Mouse (Mus musculus) gonadal fat pad, adult 2 months (tissue): Measurements from ENCODE around the gene Tepsin. TPM values are rescaled to one million over a fixed set of nuclear protein-coding genes. Genes with fewer than 3 reads are reported as not detected.
A peak's percentile ranks its signal among the peaks of the same experiment; 100 is the strongest.

ENCODE experiments used
- DNase-seq: peaks from one replicate; pipeline ENCODE4 v3.0.0-alpha.2; 2012; ENCODE audit warnings: low read depth
- polyA plus RNA-seq: library from polyadenylated mRNA; depleted of rRNA; stranded (reverse); fragments of >200 nt; gene quantifications from 2 replicates; pipeline ENCODE4 v1.2.3, GENCODE M21; 2012; rRNA removed

Tepsin gene
- 24.4 and 32.5 TPM in 2 replicates for polyA plus RNA-seq

DNA sequence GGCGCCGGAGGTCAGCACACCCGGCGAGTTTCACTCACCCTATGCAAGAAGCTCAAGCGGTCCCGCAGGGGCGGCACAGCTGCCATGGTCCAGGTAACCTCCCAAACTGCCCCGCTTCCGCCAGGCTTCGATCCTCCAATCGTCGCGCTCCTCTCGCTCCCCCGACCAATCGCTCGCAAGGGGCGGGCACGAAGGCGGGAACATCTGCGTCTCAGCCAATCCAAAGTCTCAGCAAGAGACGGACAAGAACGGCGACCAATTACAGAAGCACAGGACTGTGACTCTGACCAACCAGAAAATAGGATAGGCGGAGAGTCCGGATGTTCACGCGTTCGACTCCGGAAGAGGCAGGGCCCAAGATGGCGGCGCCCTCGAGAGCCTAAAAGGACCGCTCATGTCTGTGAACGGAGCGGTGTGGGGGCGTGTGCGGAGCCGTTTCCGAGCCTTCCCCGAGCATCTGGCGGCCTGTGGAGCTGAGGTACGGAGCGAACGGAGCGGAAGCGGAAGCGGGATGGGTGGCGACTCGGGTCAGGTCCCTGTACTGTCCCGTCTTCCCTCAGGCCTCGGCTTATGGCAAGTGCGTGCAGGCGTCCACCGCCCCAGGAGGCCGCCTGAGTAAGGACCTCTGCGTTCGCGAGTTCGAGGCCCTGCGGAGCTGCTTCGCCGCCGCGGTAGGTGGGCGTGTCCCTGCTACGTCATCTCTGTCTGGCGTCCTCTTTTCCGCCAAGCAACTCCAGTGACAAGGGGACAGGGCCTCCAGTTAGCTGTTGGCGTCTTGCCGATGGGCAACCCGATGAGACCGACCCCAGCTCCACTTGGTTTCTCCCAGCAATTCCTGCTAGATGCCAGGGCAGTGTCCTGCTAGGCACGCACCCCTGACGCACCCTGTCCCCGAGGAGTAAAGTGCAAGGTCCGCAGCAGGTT lies at the start of gene Tepsin, which contains the start of gene Ndufaf8:
Tepsin (minus strand) TSS at position 144 of the 924 bp plus-strand sequence.
Ndufaf8 (plus strand) TSS at position 341 of the 924 bp plus-strand sequence.
- peak; percentile 87 for DNase-seq

- DNase-seq: no peak
Observed at GRCm38 (mm10) chr11:120143708-120144497, 45.4 kb upstream of the Tepsin start.

- DNase-seq: no peak
Observed at GRCm38 (mm10) chr11:120142601-120143051, 44.1 kb upstream of the Tepsin start.

DNA sequence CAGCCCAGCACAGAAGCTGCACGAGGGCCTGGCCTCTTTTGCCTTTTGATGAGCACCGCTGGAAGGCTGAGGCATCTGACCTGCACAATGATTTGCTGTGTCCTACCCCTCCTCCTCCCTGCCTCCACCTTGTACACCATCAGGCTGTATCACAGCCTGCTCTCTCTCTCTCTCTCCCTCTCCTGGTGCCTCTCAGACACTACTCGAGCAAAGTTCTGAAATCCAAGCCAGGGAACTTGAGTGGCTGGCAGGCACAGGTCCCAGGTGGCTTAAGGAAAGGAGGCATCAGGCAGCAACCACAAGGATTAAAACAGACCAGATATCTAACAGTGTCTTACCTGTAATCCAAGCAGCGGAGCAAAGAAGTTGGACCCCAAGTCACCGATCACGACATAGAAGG lies 41.7 kb upstream of the Tepsin start:
- no peak for DNase-seq

GRCm38 (mm10) chr11:120139309-120139731 lies 40.8 kb upstream of the Tepsin start:
- no peak for DNase-seq

DNA sequence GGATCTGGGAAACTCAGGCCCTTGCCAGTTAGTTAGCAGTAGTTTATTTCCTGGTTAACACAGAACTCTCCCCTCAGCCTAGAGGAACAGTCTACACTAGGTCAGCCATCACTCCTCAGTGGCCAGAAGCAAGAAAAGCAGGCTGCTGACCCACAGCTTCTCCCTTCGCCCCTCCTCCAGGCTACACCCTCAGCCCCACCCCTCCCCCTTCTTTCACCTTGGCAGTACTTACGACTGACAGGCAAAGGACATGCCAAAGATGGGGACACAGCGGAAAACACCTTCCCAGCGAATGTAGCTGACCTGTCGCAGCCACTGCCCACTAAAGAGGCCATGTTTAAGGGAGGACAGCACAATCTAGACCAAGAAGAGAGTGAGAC lies 39.1 kb upstream of the Tepsin start:
- DNase-seq: no peak

- no peak for DNase-seq
Observed at GRCm38 (mm10) chr11:120136796-120137624, 38.5 kb upstream of the Tepsin start.

DNA sequence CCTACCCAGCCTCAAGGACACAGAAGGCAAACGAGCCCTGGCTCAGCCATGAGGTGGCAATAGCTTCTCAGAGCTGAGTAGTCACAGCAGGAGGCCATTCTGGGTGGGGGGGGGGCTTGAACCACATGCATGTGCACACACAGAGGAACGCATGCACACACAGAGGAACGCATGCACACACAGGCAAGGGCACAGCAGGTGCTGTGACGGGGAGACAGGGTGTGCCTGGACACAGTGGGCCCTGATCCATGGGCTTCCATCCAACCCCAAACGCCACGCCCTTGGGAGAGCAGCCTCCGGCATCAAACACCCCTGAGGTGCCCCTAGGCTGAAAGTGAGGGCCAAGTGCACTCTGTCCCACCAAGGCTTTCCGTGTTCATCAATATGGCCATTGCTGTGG lies 37.7 kb upstream of the Tepsin start:
- no peak for DNase-seq

DNA sequence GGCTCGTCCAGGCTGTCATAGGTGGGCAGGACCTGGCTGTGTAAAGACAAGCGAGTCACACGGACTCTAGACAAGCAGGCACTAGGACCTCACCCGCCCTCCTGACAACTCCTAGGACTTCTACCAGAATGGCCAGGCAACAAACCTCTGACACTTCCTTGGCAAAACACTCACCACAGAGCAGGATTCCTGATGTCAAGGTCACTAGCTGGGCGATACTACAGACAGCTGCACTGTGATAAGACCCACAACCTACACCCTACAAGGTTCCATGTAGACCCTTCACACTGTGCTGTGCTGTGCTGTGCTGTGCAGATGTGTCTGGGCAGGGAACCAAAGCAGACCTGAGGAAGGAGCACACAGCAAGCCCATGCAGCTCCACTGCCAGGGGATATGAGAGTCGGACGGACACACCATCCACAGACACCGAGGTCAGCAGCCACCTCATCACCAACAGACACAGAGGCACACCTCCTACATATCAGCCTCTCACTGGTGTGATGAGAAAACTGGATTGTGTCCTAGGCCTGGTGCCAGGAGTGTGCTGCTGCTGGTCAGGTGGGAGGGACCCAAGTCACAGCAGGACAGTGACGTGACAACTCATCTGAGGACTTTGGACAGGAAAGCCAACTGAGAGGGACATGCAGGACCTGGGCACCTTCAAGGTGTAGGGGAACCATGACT lies 36.5 kb upstream of the Tepsin start:
- DNase-seq: no peak

DNA sequence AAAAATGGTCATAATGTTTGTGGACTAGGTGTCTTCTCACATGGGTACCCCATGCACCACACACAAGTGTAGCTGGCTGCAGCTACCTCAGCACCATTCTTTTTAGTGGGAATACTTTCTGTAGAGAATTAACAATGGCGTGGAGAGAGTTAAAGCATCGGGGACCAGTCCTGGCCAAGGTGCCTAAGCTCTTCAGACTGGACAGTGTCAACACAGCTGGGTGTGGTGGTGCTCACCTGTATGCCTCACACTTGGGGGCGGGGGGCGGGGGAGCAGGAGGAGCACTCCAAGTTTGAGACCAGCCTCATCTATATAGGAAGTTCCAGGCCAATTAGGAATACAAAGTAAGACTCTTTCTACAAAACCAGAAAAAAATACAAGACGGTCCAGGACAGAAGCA lies 35.6 kb upstream of the Tepsin start:
- no peak for DNase-seq

DNA sequence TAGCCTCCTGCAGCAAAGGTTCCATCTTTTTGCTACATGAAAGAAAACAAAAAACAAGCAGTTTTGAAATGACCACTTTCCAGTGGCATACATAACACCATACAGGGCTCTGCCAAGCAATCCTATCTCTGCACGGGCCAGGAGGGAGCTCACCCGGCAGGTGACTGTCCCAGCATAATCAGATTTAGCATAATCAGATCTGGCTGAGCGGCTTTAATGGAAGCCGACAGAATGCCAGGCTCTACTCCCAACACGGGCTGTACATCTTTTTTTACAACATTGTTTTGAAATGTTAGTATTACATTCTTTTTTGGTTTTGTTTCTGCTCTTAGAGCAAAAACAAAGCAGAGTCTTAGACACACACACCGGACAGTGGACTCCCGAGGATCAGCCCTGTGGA lies 30.8 kb upstream of the Tepsin start:
- DNase-seq: no peak

- no peak for DNase-seq
Observed at GRCm38 (mm10) chr11:120126845-120127244, 28.3 kb upstream of the Tepsin start.

GRCm38 (mm10) chr11:120122126-120122525 lies 23.6 kb upstream of the Tepsin start:
- DNase-seq: no peak

DNA sequence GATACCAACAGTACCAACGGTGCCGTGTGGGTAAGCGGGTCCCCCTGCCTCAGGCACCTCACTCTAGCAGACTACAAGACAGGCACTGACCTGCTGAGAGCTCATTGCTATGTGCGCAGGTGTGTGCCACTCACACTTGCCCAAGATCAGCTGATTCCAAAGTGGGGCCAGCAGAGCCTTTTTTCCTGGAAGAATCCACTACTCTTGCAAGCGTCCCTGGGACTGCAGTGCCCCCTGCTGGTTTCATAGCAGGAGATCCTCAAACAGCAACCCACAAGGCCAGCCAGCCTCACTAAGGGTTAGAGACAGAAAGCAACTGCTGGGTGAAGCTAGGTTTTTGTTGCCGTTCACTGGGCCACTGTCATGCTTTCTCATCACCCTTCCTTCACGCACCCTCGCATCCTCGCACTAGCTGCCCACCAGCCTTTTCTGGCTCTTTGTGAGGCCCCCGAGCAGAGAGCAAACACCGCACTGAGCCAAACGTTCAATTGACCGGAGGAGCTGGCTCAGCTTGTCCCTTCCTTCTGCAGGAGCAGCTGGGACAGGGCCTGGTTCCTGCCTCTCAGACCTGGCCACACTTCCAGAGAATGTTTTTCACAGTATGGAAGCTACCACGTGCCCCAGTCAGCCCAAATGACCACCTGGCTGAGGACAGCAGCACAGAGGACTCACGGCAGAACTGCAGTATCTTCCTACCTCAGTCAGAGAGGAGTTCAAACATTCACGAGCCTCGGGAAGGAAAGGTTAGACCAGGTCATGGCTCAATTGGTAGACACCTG lies 22.3 kb upstream of the Tepsin start:
- no peak for DNase-seq

GRCm38 (mm10) chr11:120119936-120120541 lies 21.5 kb upstream of the Tepsin start:
- no peak for DNase-seq

DNA sequence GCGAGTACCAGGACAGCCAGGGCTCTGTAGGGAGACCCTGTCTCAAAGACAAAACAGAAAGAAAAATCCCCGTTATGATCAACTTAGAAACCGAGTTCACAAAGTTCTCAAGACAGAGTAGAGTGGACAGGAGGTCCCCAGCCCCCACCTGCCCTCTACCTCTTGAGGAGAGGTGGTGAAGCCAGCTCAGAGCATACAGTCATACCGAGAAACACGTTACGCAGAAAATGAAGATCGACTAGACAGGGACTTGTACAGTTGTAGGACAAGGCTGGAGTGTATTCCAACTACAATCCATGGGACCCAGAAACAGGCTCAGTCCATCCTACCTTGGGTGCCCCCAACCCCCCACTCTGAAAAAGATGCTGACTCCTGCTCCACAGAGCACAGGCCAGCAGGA lies 20.6 kb upstream of the Tepsin start:
- no peak for DNase-seq

- no peak for DNase-seq
Observed at GRCm38 (mm10) chr11:120117626-120118025, 19.1 kb upstream of the Tepsin start.

DNA sequence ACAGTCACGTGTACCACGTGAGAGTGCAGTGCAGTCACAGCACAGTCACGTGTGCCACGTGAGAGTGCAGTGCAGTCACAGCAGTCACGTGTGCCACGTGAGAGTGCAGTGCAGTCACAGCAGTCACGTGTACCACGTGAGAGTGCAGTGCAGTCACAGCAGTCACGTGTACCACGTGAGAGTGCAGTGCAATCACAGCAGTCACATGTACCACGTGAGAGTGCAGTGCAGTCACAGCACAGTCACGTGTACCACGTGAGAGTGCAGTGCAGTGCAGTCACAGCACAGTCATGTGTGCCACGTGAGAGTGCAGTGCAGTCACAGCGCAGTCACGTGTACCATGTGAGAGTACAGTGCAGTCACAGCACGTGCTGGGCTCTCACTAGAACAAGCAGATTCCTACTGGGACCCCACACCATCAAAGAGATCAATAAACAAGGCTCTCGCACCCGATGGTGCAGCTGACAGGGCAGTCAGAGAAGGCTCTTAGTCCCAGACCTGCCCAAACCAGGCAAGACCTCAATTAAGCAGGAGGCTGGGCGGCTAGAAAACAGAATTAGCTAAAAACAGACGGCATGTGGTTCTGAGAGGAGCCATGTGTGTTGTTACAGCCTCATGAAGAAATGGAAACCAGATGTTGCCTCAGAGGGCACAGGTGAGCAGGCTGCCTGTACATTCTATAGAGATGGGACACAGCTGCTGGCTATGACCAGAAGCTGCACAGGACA lies 16.1 kb upstream of the Tepsin start:
- DNase-seq: no peak

- no peak for DNase-seq
Observed at GRCm38 (mm10) chr11:120112136-120112535, 13.6 kb upstream of the Tepsin start.
